Mouse (Mus musculus): ENCODE results near the gene Npepps.

DNA sequence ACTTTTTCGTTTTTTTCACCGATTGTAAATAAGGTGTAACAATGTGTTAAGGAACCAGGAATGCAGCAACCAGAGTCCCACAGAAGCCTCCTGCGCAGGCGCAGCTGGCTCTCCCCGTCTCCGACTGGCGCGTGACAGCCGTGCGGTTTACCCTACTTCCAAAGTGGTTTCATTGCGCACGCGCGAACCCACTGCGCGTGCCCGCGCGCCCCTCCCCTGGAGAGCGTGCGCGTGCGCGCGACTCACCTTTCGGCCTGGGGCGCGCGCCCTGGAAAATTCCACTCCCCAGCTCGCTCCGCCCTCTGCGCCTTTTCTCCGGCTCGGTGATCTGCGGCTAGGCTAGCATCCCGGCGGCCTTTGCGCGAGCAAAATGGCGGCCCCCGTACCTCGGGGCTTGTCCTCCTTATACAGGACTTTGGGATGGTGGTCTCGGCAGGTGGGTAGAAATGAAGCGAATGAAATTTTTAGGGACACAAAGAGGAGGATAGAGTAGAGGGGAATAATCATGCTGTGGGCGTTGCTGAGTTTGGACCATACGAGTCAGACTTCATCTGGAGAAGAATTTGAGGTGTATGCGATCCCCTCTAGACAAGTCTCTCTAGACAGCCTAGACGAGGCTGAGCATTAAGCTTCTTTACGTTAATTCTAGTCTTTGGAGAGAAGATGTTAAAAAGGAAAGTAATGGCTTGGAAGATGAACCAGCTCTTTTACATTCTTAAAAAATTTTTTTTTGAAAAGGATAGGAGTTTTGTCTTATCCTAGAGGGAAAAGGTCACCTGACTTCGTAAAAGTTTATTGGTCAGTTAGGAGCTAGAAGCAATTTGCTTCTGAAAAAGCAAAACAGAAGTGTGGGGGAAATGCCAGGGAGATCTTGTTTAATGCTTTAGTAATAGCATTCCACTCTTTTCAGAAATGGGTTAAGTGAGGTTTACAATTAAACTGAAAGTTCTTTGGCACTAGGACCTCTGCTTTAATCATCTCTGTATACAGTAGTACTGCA, 35.4 kb upstream of the Npepps start, which contains the start of gene Mrpl45:
- TF ChIP-seq CTCF (IDR thresholded peaks at IDR 0.05; ENCODE audit: control insufficient read depth, insufficient read depth, low read length): no peak
- TF ChIP-seq POLR2A (IDR thresholded peaks at IDR 0.05; ENCODE audit: borderline replicate concordance, control insufficient read depth, low read depth, low read length): peak; percentile 37; the same call in 1 of the 2 replicates

Measured in bone marrow, adult 2 months (tissue).